ENCODE assay signal across 8 mouse cellular contexts in genomic region chr7:83584639-83585471, GRCm38 (mm10). TPM values are rescaled to one million over a fixed set of nuclear protein-coding genes. Genes with fewer than 3 reads are reported as not detected.
DNase-seq lines count a peak whose midpoint lies in the region; ATAC-seq and TF ChIP-seq lines count a peak whose summit lies in the region.

TSS of gene Tmc3 (plus strand) at chr7:83584927.

- H3K36me3 ChIP-seq in forebrain, embryonic 15.5 days: no peaks in the 10 kb centered on the region
- H3K36me3 ChIP-seq in forebrain, embryonic 10.5 days (replicated peaks): no peaks in the 10 kb centered on the region
- no peaks in the 10 kb centered on the region for H3K36me3 ChIP-seq in hindbrain, embryonic 16.5 days (ENCODE audit: control insufficient read depth, insufficient read depth, low read length)
- no peaks in the 10 kb centered on the region for H3K36me3 ChIP-seq in midbrain, postnatal 0 days (ENCODE audit: insufficient read depth, low read length)

- H3K4me1 ChIP-seq in forebrain, embryonic 15.5 days: peaks cover 7% of the 10 kb centered on the region
- peaks cover 7% of the 10 kb centered on the region for H3K4me1 ChIP-seq in forebrain, embryonic 10.5 days
- peaks cover 8% of the 10 kb centered on the region for H3K4me1 ChIP-seq in hindbrain, embryonic 16.5 days (ENCODE audit: control insufficient read depth, insufficient read depth, low read depth, low read length)
- H3K4me1 ChIP-seq in midbrain, postnatal 0 days (ENCODE audit: insufficient read depth, low read length): peaks cover 5% of the 10 kb centered on the region; the same call in 1 of the 2 replicates

- no peak within 1 kb of the TSS for H3K9ac ChIP-seq in forebrain, embryonic 15.5 days (replicated peaks)
- no peak within 1 kb of the TSS for H3K9ac ChIP-seq in hindbrain, embryonic 16.5 days (ENCODE audit: low read depth, low read length)
- H3K9ac ChIP-seq in midbrain, postnatal 0 days (replicated peaks; ENCODE audit: low read length, poor library complexity, severe bottlenecking): no peak within 1 kb of the TSS

- WGBS in forebrain, embryonic 15.5 days: 49% methylated on average over 11 of the region's 11 CpGs
- 64% methylated on average over 11 of the region's 11 CpGs for WGBS in forebrain, embryonic 10.5 days
- WGBS in hindbrain, embryonic 16.5 days: 37% methylated on average over 11 of the region's 11 CpGs
- 53% methylated on average over 11 of the region's 11 CpGs for WGBS in midbrain, postnatal 0 days

- H3K9me3 ChIP-seq in forebrain, embryonic 15.5 days: no peaks in the 10 kb centered on the region
- H3K9me3 ChIP-seq in forebrain, embryonic 10.5 days: no peaks in the 10 kb centered on the region
- H3K9me3 ChIP-seq in hindbrain, embryonic 16.5 days (ENCODE audit: control insufficient read depth, low read length): no peaks in the 10 kb centered on the region
- H3K9me3 ChIP-seq in midbrain, postnatal 0 days (ENCODE audit: low read length): no peaks in the 10 kb centered on the region

- H3K4me2 ChIP-seq in forebrain, embryonic 15.5 days (replicated peaks): no peak within 1 kb of the TSS
- peak within 1 kb of the TSS; percentile 10; the same call in 1 of the 2 replicates for H3K4me2 ChIP-seq in hindbrain, embryonic 16.5 days (ENCODE audit: low read length)
- H3K4me2 ChIP-seq in midbrain, postnatal 0 days (ENCODE audit: low read depth, low read length, poor library complexity, severe bottlenecking): no peak within 1 kb of the TSS

- peak within 1 kb of the TSS; percentile 56 for H3K27ac ChIP-seq in forebrain, embryonic 15.5 days (replicated peaks)
- H3K27ac ChIP-seq in forebrain, embryonic 10.5 days: no peak within 1 kb of the TSS
- H3K27ac ChIP-seq in hindbrain, embryonic 16.5 days (ENCODE audit: low read depth, low read length): peak within 1 kb of the TSS; percentile 48; the same call in 1 of the 2 replicates
- H3K27ac ChIP-seq in left cerebral cortex, adult 2 months: peak within 1 kb of the TSS; percentile 22; the same call in 1 of the 2 replicates
- no peak within 1 kb of the TSS for H3K27ac ChIP-seq in midbrain, postnatal 0 days (ENCODE audit: low read depth, low read length)

- no peak within 1 kb of the TSS for H3K4me3 ChIP-seq in forebrain, embryonic 15.5 days
- H3K4me3 ChIP-seq in forebrain, embryonic 10.5 days: no peak within 1 kb of the TSS
- H3K4me3 ChIP-seq in hindbrain, embryonic 16.5 days (ENCODE audit: low read length): no peak within 1 kb of the TSS
- H3K4me3 ChIP-seq in left cerebral cortex, adult 2 months: no peak within 1 kb of the TSS
- no peak within 1 kb of the TSS for H3K4me3 ChIP-seq in midbrain, postnatal 0 days (ENCODE audit: low read depth, low read length)

- intact Hi-C loops in left cerebral cortex, adult 2 months (cut with DNase I): no loop called here

- no peaks in the 10 kb centered on the region for H3K27me3 ChIP-seq in forebrain, embryonic 15.5 days
- no peaks in the 10 kb centered on the region for H3K27me3 ChIP-seq in forebrain, embryonic 10.5 days (ENCODE audit: poor library complexity, severe bottlenecking)
- no peaks in the 10 kb centered on the region for H3K27me3 ChIP-seq in hindbrain, embryonic 16.5 days (replicated peaks; ENCODE audit: control insufficient read depth, insufficient read depth, low read length)
- no peaks in the 10 kb centered on the region for H3K27me3 ChIP-seq in midbrain, postnatal 0 days (ENCODE audit: insufficient read depth, low read length)

- no peak for DNase-seq in forebrain, embryonic 10.5 days (ENCODE audit: extremely low spot score, low spot score)
- DNase-seq in brain, embryonic 18.5 days (ENCODE audit: low read depth, low spot score): peak; percentile 57
- peak; percentile 16 for DNase-seq in forelimb bud, embryonic 11.5 days (ENCODE audit: low read depth, low spot score)
- peak; percentile 25 to 37 for DNase-seq in left cerebral cortex, adult 2 months (ENCODE audit: extremely low spot score in 1 of 2, low spot score in 2 of 2)
- peak; percentile 60 for DNase-seq in midbrain, postnatal 0 days (ENCODE audit: low spot score)
- DNase-seq in retina, postnatal 1 day: no peak

- TF ChIP-seq CTCF in left cerebral cortex, adult 2 months (IDR thresholded peaks at IDR 0.05): no peak
- TF ChIP-seq CTCF in midbrain, postnatal 0 days (IDR thresholded peaks at IDR 0.05): no peak

- peak; percentile 55; the same call in 1 of the 2 replicates for ATAC-seq in forebrain, embryonic 15.5 days (replicated peaks)
- ATAC-seq in hindbrain, embryonic 16.5 days: peak; percentile 63
- ATAC-seq in midbrain, postnatal 0 days (ENCODE audit: low FRiP score): no peak

RNA-seq across cellular contexts. Expression of gene Tmc3, which starts in this region (rescaled TPM):
- polyA plus RNA-seq in forebrain, embryonic 15.5 days (2015; fragmentation: Nextera tagmentation; extraction: Ambion mirVana): 0.28 and 0.50 TPM in 2 replicates
- 0.14 and 0.22 TPM in 2 replicates for polyA plus RNA-seq in forebrain, embryonic 10.5 days (2016; fragmentation: Nextera tagmentation; extraction: Ambion mirVana)
- 0.29 and 0.33 TPM in 2 replicates for polyA plus RNA-seq in hindbrain, embryonic 16.5 days (2015; fragmentation: Nextera tagmentation; extraction: Ambion mirVana)
- under 1 TPM; 0.29 to 0.40 TPM for total RNA-seq in left cerebral cortex, adult 2 months (2021)
- total RNA-seq in midbrain, postnatal 0 days (2014; rRNA removed): 0.11 and 0.47 TPM in 2 replicates
- 0.18 and 0.23 TPM in 2 replicates for polyA plus RNA-seq in midbrain, postnatal 0 days (2015; fragmentation: Nextera tagmentation; extraction: Ambion mirVana)

Comparison
In these comparisons a context has a peak if more than half of its experiments do, and no peak if none do; other contexts are left out.
1. Peak in ATAC-seq and H3K27ac ChIP-seq in forebrain, embryonic 15.5 days; RNA of the gene not detected or under 1 TPM.
2. Peak in ATAC-seq, H3K27ac ChIP-seq and H3K4me2 ChIP-seq in hindbrain, embryonic 16.5 days; RNA of the gene not detected or under 1 TPM.
3. Peak in DNase-seq and H3K27ac ChIP-seq in left cerebral cortex, adult 2 months; RNA of the gene not detected or under 1 TPM.
4. Peak in DNase-seq in midbrain, postnatal 0 days; RNA of the gene not detected or under 1 TPM.
5. DNase-seq: peak in brain, embryonic 18.5 days (single experiment) and forelimb bud, embryonic 11.5 days (single experiment); none in forebrain, embryonic 10.5 days (single experiment) and retina, postnatal 1 day (single experiment).